ENCODE assay signal across 8 mouse cellular contexts in genomic region chr19:53181003-53181861, GRCm38 (mm10). TPM values are rescaled to one million over a fixed set of nuclear protein-coding genes. Genes with fewer than 3 reads are reported as not detected.
DNase-seq lines count a peak whose midpoint lies in the region; TF ChIP-seq lines count a peak whose summit lies in the region.

No protein-coding gene starts in this region.

- TF ChIP-seq CTCF in liver, adult 2 months (IDR thresholded peaks at IDR 0.05; ENCODE audit: low read depth, low read length), result no peak

- WGBS in liver, adult 2 months, result 49% methylated on average over 19 of the region's 19 CpGs
- 77% methylated on average over 19 of the region's 19 CpGs for WGBS in midbrain, embryonic 10.5 days

- H3K4me3 ChIP-seq in liver, adult 2 months (ENCODE audit: insufficient read depth, low read depth, low read length), result no peak overlapping the region
- no peak overlapping the region for H3K4me3 ChIP-seq in midbrain, embryonic 10.5 days

- no peaks in the 10 kb centered on the region for H3K36me3 ChIP-seq in liver, adult 2 months (ENCODE audit: control insufficient read depth, insufficient read depth, low read length)
- H3K36me3 ChIP-seq in midbrain, embryonic 10.5 days, result no peaks in the 10 kb centered on the region

- no peaks in the 10 kb centered on the region for H3K9me3 ChIP-seq in midbrain, embryonic 10.5 days (replicated peaks)

- peak overlapping the region; percentile 39 for H3K27ac ChIP-seq in liver, adult 2 months (replicated peaks; ENCODE audit: insufficient read depth, low read depth, low read length)
- peak overlapping the region; percentile 55 for H3K27ac ChIP-seq in midbrain, embryonic 10.5 days (replicated peaks)

- peaks cover 21% of the 10 kb centered on the region for H3K4me1 ChIP-seq in liver, adult 2 months (ENCODE audit: control insufficient read depth, insufficient read depth, low read length)
- peaks cover 35% of the 10 kb centered on the region for H3K4me1 ChIP-seq in midbrain, embryonic 10.5 days

- peak; percentile 51 for DNase-seq in liver, adult 2 months (ENCODE audit: extremely low read depth, low read depth, low spot score)
- no peak for DNase-seq in liver
- peak; percentile 60 for DNase-seq in gastrocnemius, postnatal 14 days
- DNase-seq in kidney, adult 11 months, result peak; percentile 69
- DNase-seq in midbrain, embryonic 10.5 days (ENCODE audit: low spot score), result no peak
- no peak for DNase-seq in T-cell, adult 2 months (ENCODE audit: low spot score)
- no peak for DNase-seq in right cerebral cortex, postnatal 36 days (ENCODE audit: low spot score in 2 of 2)
- no peak for DNase-seq in layer of hippocampus, adult 11-12 months (ENCODE audit: low spot score)

- H3K9ac ChIP-seq in liver, adult 2 months (ENCODE audit: low read depth, low read length), result no peak overlapping the region

- no peak for TF ChIP-seq POLR2A in liver, adult 2 months (IDR thresholded peaks at IDR 0.05; ENCODE audit: extremely low read depth, insufficient read depth, low read length)

- H3K27me3 ChIP-seq in liver, adult 2 months (ENCODE audit: control insufficient read depth, insufficient read depth, low read length), result no peaks in the 10 kb centered on the region
- H3K27me3 ChIP-seq in midbrain, embryonic 10.5 days (ENCODE audit: low read depth, poor library complexity, severe bottlenecking), result no peaks in the 10 kb centered on the region

- intact Hi-C loops in gastrocnemius, postnatal 14 days (cut with DNase I; ENCODE audit: low total_unique reads), result no loop called here

- no peaks in the 10 kb centered on the region; the same call in 1 of the 2 replicates for H3K79me2 ChIP-seq in liver, adult 2 months (ENCODE audit: control insufficient read depth, insufficient read depth, low read length)

RNA-seq across cellular contexts. Expression of gene Add3, which starts 41.0 kb away (rescaled TPM):
- 10.9 and 12.1 TPM in 2 replicates for total RNA-seq in liver, adult 2 months (2014; rRNA removed)
- polyA plus RNA-seq in liver, adult 2 months (2012; rRNA removed), result 4.0 and 4.3 TPM in 2 replicates
- 10 to 100 TPM; 31.6 to 45.4 TPM for total RNA-seq in gastrocnemius, postnatal 14 days (2021)
- polyA plus RNA-seq in midbrain, embryonic 10.5 days (2016; fragmentation: Nextera tagmentation; extraction: Ambion mirVana), result 48.7 and 50.2 TPM in 2 replicates

Comparison
In these comparisons a context has a peak if more than half of its experiments do, and no peak if none do; other contexts are left out.
1. DNase-seq: peak in liver, adult 2 months (single experiment), gastrocnemius, postnatal 14 days (single experiment) and kidney, adult 11 months (single experiment); none in liver (single experiment), midbrain, embryonic 10.5 days (single experiment), T-cell, adult 2 months (single experiment), right cerebral cortex, postnatal 36 days (0 of 2) and layer of hippocampus, adult 11-12 months (single experiment).